Mouse (Mus musculus) frontal cortex, postnatal 25 days (tissue): Measurements from ENCODE around the gene Inip.

Source experiments
- DNase-seq, 2 experiments: peaks; one replicate each; pipeline ENCODE4 v3.0.0; 2022; ENCODE audit warnings: low spot score in 2 of 2

Inip gene

DNA sequence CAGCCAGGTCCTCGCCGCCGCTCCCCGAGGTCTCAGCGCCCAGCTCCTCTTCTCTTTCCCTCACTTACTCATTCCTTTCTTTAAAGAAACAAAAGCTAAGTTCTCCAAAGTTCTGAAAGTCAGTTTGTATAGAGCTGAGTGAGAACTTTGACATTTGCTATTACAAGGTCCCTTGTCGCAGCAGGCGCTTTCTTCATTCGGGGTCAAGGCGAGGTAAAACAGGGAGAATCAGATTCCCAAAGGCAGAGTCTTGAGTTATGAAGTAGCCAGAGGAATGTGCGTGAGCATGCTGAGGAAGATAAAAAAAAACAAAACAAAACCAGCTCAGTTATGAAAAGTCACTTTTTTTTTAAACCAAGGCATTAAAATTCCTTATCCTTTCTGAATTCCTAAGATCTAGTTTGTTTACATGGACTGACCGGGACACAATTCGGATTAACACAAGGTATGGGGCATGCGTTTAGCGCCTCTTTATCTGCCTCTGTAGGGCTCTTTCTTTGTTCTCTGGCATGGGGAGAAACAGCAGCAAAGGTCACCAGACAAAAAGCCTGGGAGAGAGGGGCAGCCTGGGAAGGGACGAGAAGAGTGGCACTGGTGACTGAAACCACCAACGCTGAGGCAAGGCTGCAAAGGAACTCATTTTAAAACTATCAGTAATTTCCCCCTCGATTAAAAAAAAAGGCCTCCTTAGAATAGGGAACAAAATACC, 29.1 kb downstream of the Inip start:
- no peak for DNase-seq

DNA sequence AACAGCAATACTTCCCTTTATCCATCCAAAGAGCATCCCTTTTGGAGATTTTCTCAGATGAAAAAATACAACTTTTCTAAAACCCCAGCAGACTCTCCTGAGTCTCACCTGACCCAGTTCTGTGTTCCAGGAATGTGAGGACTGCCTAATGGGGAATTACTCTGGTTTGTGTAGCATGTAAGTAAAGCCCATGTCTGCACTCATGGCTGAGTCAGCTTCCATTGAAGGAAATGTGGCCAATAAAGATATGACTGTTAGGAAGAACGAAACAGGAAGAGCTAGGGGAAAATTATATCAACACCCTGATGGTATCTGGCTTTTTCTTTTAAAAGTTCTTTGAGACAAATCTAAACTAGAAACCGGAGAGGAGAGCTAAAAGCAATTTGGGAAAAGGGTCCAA, 33.7 kb downstream of the Inip start:
- no peak for DNase-seq

DNA sequence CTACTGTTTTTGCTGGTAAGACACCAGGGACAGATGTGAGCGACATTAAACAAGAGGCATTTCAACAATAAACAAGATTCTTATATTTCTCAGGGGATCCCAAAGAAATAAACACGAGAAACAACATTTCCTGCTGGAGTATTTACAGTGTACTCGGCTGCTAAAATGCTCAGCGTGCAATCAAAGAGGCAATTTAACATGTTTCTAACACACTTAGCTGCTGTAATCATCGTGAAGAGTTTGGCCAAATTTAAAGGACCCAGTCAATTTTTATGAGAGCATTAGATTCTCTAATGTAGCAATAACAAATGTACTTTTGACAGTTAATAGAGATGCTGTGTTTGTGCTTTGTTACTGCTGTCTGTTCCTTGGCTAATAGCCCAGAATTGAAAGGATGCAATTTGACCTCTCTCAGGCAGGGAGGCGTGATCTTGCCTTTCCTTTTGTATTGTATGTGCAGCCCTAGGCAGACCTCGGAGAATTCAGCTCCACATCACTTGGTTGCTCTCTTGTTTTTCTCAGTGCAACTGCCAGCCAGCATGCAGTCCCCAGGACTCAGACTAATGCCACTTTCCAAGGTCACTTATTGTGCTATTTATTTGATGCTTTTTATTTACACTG, 35.9 kb downstream of the Inip start:
- DNase-seq: no peak

DNA sequence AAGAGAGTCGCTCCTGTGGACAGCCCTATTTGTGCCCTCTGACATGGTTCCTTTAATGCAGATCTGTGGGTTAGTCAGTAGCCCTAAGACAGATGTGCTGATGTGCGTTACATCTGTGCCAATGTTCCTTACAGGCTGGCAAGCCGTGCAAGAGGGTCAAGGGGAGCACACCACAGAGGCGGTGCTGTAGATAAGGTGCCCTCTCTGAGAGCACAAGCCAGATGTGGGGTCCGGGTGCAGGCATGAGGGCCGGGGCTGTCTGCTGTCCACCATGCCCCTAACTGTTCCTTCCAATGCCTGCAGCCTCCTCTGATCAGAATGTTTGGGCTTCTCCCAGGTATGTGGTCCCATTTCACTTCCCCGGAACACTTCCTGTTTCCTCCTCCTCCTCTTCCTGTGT, 36.4 kb downstream of the Inip start:
- no peak for DNase-seq

DNA sequence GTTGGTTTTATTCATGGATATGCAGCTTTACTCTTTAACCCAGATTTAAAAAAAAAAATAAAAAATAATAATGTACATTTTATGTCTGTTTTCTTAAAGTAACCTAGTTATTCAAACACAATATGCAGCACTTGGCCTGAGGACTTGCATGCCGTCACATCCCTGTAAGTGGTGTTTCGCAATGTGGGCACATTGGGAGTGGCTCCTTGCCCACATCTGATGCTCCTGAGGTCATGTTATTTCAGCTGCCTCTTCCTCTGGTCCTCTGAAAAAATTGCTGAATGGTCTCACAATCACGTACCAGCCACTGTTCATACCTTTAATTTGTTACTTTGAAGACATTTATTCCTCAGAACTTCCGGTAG, 40.0 kb downstream of the Inip start:
- no peak for DNase-seq

DNA sequence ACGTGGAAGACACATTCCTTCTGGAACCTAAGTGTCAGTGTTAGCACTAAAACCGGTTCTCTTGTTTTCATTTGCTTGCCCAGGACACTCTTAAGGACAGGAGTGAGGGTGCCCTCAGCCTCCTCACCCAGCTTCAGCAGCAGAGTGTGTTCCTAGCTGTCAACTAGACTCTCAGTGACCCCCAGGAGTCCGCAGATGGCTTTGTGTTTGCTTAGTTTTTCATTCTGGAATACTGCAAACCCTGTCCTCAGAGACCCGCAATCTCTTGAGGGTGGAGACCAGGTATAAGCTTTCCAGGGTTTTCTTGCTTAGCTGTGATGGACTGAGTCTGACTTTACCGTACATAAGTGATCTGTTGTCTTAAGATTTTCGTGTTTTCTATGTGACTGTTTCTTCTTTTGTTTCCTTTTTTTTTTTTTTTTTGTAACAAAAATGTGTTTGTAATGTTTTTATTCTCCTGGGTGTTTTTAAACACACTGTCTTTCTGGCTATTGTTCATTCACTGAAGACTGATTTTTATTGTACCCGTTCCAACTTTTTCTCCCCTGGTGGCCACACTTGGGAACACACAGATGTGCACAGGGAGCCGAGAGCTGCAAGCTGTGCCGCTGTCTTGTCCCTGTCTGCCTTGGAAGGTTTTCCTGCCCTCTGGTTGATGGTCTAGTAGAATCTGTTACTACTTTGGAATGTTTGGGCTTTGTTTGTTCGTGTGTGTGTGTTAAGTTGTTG, 40.6 kb downstream of the Inip start:
- DNase-seq: no peak

DNA sequence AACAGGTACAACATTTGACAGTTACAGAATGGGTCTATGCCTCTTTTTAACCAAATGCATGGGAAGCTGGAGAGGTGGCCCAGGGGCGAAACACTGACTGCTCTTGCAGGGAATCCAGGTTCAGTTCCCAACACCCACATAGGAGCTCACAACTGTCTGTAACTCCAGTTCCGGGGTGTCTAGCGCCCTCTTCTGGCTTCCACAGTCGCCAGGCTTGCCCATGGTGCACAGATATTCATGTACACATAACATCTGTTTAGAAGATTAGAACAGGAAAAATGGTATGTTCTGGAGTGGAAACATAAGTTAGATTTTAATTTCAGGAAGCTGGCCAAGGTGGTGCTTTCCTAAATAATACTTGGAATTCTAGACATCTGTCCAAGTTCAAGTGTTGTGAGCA, 41.4 kb downstream of the Inip start:
- no peak for DNase-seq

DNA sequence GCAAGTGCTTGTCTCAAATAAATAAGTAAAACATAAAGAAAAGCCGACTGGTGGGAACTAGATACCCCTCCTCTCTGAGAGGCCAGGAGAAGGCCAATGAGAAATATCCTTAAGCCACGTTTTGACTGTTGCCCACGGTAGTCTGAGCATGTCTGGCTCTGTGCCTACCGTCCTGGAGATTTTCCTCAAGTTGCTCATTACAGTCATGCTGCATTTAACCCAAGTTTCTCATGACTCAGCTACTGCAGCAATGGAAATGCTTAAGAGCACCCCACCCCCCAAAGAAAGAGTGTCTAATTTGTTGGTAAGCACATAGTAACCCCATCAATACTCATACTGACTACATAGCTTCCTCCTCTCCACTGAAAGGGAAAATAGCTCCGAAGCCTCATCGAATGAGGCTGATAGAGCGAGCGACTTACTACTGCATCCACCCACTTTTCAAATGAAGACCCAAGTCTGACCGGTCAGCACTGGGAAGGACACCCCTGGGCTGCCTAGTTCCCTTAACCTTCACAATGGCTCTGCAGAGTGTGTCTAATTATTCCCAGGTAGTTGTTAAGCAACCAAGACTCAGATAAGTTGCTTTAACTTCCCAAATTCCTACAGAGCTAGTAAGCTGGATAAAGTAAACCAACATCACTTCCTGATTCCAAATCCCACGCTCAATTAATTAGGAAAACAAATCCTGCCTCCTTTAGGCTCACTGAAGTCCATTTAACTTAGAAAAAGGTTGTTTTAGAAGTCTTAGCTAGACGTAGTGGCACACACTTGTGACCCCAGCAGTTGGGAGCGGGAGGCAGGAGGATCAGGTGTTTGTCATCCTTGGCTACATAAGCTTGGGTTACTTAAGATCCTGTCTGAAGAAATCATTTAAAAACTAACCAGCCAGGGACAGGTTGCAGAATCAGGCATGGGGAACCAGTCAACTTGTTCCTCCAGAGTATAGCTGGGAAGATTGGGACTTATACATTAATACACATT, 43.6 kb downstream of the Inip start:
- DNase-seq: no peak

DNA sequence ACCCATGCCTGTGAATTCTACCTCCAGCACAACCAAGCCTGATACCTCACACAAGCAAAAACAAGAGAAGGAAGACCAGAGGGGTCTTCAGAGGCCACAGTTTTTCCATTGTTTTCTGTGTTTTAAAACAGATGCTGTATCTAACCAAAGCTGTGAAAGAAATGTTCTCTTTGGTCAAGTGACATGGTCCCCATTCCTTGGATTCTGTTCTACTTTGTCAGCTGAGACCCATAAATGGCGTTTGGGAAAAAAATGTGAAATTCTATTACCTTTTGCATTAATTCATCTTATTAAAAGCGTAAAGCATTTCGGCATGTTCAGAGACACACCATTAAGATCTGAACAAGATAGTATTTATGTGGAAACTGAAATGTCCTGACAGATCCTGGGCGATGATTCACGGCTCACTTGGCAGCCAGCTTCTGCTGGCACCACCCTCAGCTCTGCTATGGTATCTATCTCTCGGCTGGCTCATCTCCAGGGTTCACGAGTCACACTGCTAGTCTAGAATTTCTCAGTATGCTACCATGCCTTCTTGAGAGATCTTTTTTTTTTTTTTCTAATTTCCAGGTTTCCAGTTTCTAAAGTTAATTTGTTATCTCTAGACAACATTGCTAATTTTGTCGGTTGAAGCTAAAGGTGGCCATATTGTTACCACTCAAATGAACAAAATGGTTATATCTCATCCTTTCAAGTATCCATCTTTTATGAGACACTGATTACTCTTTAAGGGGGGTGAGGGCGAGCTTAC, 44.9 kb downstream of the Inip start:
- DNase-seq: peak; percentile 31 to 47

DNA sequence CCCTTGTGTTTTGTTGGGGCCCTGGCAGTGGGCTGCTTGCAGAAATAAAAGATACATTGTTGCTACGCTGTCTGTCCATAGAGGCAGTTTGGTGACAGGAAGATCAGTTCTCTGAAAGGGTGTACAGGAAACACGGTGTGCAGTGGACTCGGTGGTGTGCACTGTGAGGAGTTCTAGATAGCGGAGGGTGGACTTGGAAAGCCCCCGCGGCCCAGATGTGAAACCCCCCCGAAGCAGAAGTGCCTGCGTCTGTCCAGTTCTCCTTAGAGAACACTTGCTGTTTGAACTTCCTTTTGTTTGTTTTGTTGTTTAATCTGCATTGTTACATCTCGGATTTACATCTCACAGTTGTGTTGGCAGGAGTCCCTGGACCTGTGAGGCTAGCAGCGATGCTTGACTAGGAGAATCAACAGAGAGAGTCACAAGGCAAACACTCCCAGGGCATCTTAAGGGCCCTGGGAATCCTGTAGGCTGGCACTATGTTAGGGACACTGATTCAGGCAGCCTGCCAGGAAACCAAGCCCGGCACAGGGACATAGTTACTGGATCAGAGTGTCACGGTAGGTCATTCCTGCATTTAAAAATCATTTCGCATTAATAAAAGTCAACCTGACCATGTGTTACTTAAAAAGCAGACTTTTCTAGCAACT, 47.8 kb downstream of the Inip start:
- no peak for DNase-seq

DNA sequence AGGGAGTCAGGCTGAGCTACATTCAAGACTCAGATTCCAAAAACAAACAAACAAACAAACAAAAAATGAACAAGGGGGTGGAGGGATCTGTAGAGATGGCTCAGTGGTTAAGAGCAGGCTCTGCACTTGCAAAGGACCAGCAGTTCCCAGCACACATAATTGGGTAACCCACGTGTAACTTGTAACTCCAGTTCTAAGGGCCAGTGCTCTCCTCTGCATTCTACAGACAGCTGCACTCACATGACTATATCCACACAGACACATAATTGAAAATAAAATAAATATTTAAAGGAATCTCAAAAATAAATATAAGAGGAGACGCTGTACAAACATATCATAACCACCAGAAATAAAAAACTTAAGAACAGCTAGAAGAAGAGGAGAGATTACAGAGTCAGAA, 61.5 kb downstream of the Inip start:
- DNase-seq: no peak

DNA sequence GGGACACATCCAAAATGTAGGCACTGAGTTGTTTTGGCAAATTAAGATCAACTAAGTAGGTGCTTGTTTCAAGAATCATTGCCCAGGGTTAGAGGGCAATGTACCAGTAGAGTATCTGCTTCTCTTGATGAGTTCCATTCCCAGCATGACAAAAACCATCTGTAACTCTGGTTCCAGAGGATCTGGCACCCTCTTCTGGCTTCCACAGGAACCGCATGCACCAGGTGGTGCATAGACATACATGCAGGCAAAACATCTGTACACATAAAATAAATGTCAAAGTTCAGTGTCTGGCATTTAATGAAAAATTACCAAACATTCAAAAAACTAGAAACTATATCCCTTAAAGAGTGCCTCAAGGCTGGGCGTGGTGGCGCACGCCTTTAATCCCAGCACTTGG, 62.1 kb downstream of the Inip start:
- DNase-seq: no peak

DNA sequence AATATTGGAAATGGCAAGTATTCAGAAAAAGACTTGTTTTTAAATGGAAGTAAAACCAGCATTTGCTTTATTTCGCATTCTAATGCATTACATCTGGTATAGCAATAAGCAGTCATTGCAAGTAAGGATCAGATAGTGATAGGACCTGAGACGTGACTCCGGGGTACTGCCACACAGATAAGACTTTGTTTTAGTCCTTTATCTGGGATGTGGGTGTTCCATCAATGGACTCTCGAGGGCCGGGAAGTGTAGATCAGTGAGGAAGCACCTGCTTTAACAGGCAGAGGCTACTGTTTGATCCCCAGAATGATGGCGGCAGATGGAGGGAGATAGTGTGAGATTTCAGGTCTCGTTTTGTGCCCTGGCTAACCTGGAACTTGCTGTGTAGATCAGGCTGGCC, 69.8 kb downstream of the Inip start:
- DNase-seq: no peak

DNA sequence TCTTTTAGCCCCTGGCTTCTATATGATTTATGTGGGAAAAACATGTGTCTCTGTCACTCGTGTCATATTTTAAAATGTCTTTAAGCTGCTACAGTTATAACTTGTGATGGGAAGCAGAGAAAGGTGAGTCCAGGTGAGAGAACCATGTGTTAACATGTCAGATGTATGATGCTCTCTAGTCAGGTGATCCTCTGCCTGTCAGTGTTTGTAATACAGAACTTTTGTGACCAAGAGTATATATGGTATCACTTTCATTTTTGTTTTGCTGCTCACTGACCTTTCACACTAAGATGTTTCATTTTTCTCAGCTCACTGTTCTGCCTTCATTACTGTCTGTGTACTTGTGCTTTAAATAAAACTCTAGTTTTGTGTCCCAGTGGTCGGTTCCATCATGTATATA, 72.5 kb downstream of the Inip start:
- no peak for DNase-seq

DNA sequence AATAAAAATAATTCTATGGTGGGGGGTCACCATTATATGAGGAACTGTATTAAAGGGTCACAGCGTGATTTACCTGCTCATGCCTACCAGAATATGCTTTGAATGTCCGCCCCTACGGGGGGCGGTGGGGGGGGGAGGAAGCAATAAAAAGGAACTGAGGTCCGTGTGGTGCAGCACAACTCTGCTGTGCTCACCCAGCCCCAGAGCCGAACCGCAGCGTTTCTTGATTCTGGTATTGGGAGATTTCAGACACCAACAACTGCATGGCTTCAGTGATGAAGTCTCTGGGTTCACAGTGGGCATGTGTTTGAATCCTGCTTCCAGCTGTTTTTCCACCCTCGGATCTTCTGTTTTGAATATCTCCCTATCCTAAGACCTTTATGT, 73.5 kb downstream of the Inip start:
- no peak for DNase-seq

DNA sequence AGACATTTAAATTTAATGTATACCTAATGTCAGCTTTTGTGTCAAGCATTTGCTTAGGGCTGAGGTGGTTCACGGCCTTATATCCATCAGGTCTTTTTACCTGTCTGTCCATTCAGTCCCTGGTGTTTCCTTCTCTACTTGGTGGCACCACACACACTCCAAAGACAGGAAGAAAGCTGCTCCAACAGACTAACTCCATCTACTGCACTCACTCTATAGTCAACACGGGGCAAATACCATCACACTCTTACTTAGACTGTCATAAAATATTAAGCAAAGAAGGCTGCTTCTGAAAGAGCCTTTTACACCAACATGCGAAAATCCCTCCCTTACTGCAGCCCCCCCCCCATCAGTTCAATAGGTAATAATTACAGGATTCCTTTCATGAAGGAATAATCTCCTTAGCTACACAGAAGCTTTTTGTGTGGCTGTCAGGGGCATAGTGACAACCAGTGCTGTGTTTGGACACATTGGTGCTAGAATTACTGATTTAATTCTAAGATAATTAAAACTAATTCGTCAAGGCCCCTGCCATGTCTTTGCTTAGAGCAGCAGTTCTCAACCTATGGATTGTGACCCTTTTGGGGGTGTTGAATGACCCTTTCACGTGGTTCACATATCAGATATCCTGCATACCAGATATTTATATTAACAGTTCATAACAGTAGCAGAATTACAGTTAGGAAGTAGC, 74.1 kb downstream of the Inip start:
- DNase-seq: no peak

DNA sequence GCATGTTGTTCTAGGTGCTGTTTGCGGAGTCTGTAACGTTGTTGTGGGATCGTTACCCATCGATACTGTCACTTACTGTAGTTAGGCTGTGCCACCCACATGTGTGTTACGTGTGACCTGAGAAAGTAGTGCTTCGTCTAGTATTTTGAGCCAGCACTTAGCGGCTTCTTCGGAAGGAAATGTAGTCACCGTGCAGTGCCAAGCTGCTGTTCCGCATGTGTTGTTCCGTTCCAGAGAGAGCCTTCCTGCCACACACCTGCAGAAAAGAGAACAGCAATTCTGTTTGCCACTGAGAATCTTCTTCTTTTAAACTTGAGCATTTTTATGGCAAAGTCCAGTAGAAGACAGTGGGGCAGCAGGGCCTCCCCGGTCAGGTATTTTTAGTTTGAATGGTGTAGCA, 74.9 kb downstream of the Inip start:
- DNase-seq: no peak

DNA sequence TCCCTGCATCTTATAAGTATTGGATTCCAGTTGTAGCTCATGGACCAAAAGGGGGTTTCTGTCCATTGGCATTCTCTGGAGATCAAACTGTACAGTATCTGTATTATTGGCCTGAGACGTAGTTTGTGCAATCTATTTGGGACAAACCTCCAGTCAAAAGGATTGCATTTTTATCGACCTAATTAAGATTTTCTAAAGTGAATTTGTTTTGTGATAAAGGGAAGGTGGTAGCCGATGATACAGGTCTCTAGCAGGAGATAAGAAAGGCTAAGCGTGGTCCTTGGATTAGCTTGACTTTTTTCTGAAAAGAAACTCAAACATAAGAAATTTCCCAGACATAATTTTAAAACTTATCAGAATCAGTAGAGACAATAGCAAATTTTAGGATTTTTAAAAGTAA, 75.8 kb downstream of the Inip start:
- no peak for DNase-seq

DNA sequence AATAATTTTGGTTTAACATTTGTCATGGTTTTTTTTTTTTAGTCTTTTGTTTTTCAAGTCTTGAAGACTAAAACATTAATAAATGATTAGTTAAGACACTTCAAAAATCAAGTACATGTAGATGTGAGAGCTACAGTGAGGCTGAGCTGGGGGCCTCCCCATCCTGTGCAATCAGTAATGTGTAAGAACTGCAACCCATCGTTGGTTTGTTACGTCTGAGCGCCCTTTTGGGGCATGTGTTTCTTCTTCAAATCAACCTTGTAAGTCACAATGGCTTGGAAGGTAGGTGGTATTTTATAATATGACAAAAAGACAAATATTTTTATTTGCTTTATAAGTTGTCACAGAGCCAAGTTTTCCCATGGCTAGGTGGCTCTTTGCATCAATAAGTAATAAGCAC, 79.6 kb downstream of the Inip start:
- no peak for DNase-seq
